Mouse (Mus musculus): ENCODE measurements around the gene Usp6nl.

Usp6nl gene

DNA sequence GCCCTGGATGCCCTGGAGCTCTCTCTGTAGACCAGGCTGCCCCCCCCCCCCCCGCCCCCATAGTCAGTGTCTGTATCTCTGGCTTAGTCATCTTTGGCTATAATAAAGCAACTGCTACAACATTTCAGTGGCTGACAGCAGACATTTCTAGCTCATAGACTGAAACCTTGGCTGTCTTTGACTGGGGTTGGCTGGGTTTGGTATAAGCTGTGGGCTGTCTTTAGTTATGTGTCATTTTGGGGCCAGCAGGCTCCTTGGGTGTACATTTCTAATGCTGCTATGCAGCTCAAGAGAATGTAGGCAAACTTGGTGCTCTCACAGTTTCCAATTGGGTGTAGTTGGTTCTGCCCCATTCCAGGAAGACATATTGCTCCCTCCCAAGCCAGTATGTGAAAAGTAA, 11.1 kb downstream of the Usp6nl start:
- DNase-seq = no peak

DNA sequence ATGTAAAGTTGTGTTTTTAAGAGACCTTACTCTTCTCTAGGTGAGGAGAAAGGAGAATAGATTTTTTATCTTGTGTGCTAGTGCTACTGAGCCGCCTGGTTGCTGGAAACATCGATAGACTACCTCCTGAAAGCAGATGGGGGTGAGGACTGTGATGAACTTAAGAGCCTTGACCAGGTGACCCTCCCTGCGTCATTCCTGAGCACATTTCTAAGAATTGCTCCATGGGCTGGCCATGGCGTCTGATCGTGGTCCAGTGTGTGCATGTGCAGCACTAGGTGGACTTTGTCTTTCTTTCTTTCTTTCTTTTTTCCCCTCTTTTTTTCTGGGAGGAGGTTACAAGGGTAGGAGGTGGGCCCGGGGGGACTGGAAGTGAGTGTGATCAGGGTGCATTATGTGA, 11.5 kb downstream of the Usp6nl start:
- peak; percentile 56 to 61 for DNase-seq

DNA sequence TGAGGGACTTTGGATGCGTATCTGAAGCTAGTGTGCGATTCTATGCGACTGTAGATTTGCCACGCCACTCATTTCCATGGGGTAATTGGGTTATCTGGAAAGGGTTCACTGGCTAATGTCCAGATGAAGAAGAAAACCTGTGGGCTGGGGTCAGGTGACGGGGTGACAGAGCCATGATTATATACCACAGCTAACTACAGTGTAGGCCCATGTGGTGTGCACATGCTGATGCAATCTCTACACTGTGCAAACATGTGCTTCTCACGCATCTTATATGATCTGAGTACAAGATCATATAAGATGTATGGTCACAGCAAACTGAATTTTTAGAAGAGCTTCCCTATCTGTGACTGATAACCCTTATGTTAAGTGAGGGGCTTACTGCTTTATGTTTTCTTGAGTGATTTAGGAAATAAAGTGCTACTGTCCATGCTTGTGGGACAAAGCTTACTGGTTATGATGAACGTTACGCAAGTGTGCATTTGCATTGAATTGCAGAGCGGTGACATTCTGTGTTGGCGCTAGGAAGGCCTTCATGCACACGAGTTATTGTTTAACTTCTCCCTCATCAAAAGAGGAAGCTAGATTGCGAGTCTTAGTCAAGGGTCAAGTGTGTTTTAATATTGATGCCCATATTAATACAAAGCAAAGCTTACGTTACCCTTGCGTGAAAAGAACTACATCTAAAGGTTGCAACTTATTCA, 12.7 kb downstream of the Usp6nl start:
- DNase-seq = no peak

DNA sequence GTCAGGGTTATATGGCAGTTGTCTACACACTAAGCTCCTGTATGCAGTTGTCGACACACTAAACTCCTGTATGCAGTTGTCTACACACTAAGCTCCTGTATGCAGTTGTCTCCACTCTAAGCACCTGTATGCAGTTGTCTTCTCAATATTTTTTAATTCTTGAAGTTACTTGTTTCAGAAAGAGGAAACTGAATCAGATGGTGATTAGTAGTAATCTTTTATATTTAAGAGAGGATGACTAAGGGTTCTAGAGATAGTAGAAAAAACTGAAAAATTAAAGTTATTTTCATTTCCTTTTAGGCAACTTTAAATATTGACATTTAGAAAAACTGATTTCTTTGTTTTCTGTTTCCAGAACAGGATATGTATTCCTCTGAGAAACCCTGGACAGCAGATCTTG, 13.5 kb downstream of the Usp6nl start:
- DNase-seq = no peak

DNA sequence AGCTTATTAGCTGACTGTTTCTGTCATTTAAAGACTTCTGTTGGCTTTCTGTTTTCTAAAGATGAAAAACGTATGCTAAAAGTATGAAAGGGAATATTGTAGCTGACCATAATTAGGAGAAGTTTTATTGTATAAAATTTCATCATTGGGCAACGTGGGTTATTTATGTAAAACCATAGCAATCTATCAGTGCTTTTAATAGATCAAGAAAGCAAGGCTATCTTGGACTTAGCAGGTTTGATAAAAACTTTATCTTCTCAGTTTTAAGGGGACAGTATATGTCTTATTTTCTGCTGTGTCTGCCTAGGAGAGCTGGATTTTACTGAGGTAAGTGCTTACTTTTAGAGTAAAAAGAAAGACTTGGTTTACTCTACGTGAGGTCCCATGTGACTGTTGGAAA, 14.2 kb downstream of the Usp6nl start:
- no peak for DNase-seq

DNA sequence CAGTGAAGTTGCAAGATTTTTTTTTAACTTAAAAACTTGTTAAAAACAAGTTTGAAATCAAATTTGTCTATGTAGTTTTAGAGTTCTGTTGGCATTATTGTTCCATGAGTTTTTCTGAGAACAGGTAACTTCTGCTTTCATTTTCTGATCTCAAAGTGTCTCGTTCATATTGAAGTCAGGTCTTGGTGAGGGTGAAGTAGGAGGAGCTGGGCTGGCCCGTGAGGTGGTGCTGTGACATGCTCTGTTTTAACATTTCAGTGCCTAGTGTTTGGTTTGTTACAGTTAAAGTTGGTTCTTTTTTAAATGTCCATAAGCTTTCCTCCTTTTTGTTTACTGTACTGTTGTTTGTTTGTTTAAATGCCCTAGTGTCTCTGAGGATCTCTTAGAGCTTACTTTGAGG, 15.0 kb downstream of the Usp6nl start:
- no peak for DNase-seq

DNA sequence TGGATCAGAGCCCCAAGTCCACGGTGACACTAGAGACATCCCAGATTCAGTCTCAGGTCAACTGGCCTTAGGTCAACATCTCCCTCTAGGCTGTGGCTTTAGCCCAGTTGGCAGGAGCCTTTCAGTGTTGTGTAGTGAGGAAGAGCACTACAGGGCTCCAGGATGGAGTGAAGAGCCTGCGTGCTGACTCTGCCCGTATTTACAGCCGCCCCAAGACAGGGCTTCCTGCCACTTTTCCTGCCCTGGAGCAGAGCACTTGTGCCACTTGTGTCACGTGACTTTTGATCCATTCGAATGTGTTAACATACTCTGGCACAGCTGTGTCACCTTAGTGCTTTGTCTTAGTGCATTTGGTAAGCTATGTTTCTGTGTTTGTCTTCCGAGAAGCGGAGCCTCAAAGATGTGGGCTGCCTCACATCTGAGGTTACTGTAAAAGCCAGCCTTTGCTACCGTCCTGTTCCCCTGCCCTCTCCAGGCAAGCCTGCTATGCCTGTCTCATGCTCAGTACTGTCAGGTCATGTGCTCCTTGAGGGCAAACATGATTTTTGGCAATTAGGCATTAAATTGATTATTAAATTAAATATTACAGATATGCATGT, 15.7 kb downstream of the Usp6nl start:
- no peak for DNase-seq

DNA sequence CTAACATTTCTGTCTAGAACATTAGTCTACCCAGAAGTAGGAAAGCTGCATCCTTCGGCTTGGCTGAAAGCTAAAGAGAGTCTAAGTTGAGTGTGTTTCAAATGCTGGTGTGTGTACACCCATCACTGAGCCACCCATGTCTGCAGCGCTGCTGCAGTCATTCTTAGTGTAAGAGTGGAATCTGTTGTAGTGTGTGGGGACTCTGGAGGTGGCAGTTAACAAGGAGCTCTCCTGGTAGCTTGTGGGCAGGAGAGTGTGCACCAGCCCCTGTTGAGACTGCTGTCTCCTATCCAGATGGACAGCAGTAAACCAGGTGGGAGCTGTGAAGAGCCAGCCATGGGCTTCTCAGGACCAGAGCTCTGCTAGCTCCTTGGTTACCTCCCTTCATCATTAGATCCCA, 18.0 kb downstream of the Usp6nl start:
- DNase-seq = no peak

DNA sequence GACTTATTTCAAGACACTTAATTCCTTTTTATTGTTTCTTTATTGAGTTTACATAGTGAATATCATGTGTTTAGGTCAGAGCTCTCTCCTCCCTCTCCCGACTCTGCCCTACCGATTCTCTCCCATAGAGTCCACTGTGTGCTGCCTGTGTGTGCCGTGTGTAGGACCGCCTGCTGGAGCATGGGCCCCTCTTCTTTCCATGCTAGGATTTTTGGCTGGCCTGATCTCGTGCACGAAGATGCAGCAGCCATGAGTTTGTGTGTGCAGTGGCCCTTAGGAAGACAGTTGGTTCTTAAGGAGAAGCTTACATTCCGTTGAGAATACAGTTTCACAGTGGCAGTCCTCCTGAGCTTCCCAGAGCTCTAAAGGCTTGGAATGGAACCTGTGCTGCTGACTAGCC, 19.0 kb downstream of the Usp6nl start:
- no peak for DNase-seq

DNA sequence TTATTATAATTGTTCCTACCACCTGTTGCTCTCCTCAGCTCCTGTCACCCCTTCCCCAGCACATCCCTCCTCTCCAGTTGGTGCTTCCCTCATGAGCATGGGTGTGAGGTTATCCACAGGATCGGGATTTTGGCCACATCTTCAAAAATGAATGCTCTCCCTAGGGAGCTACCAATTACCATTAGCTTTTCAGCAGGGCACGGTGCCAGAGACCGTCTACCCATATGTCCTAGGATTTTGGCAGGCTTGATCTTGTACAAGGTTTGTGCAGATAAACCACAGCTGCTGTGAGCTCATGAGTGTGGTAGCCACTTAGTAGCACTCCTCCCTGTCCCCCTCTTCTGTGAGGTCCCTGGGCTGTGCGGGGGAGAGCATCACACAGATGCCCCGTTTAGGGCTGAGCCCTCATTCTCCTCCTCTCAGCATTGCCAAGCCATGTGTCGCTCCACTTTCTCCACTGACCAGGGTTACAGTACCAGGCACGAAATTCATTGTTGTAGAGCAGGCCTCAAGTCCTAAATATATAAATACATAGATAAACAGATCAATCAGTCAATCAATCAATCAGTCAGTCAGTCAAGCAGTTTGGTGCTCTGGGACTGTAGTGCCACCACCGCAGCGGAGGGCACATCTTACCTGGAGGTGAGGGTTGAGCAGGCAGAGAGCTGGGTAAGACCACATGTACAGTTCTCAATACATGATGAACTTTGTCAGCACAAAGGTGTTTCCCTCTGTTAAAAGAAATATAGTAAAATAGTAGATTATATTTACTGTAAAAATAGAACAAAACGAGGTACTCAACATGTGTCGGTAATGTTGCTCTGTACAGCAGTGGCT, 27.0 kb downstream of the Usp6nl start:
- DNase-seq = no peak

DNA sequence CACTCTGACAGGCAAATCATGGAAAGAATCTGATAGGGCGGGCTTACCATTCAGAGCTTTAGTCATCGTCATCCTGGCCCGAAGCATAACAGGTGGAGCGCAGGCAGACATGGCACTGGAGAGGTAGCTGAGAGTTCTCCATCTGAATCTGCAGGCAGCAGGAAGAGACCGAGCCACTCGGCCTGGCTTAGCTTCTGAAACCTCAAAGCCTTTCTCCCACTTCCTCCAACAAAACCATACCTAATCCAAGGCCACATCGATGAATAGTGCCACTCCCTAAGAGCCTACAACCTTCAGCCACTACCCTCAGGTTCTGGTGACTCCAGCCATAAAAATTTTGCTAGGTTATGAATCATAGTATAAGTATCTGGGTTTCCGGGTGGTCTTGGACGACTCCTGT, 27.7 kb downstream of the Usp6nl start:
- no peak for DNase-seq

DNA sequence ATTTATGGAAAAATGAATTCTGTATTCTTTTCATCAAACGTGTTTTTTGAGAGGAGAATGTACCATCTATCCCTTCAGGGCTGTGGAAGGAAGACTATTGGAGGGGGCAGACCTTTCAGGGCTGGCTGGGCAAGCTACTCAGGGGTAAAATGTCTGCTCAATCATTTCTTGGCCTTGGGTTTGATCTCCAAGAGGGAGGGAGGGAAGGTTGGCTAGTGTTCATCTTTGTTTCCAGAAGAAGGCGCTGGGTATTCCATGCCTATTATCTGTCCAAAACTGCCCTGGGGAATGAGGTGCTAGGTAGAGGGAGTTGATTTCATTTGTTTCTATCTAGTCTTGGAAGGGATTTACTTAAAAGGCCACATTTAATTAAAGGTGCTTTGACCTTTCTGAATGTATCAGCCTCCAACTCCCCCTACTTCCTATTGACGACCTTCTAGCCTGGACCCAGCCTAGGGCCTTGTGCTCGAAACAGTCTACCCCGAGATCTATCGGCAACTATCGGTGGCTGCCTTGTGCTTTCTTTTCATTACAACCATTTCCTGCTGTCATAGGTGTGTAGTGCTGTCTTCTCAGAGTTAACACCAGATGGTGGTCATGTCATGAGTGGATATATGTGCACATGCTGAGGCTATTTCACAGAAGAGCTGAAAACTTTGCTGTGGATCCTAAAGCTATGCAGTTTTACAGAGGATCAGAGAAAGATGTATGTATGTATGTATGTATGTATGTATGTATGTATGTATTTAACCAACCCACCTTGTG, 28.6 kb downstream of the Usp6nl start:
- DNase-seq = no peak

DNA sequence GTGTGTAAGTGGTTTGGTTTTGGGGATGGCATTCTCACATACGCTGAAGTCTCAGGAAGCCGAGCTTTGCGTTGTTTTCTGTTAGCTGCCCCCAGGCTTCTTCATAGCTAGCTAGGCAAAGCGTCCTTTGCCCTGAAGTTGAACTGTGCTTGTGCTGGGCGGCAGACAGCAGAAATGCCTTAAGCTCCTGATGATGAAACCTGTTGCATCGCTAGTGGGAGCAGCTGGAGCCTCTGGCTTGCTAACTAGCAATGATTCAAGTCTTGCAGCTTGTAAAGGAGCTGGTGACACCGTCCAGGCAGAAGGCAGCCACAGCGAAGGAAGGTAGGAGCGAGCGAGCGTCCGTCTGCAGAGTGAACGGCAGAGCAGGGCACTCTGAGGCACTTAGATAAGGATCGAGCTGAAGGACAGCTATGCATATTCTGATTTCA, 30.1 kb downstream of the Usp6nl start:
- DNase-seq = peak; percentile 40 to 57

DNA sequence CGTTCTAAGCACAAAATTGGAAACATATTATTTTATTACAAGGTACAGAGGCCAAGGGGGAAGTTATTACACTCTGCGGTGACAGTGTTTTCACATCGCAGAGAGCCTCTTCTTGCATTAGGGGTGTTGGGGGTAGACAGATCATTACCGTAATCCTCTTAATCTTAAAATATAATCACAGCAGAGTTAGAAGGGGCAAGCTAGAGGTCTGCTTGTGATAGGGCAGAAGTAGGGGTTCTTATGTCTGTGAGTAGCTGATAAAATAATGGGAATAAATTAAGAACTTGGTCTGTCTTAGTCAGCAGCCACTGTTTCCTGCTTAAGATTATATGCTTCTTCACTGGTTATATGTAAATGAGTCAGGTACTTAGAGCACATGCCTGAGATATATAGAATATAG, 30.6 kb downstream of the Usp6nl start:
- no peak for DNase-seq

DNA sequence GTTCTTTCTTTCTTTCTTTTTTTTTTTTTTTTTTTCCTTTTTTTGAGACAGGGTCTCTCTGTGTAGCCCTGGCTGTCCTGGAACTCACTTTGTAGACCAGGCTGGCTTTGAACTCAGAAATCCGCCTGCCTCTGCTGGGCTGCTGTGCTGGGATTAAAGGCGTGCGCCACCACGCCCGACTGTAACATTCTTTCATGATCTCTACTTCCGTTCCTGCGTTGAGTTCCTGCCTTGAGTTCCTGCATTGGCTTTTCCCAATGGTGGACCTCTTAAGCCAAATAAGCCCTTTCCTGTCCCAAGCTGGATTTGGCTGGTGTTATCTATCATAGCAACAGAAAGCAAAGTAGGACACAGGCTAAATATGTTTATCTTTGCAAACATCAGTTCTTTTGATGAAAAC, 34.8 kb downstream of the Usp6nl start:
- no peak for DNase-seq

DNA sequence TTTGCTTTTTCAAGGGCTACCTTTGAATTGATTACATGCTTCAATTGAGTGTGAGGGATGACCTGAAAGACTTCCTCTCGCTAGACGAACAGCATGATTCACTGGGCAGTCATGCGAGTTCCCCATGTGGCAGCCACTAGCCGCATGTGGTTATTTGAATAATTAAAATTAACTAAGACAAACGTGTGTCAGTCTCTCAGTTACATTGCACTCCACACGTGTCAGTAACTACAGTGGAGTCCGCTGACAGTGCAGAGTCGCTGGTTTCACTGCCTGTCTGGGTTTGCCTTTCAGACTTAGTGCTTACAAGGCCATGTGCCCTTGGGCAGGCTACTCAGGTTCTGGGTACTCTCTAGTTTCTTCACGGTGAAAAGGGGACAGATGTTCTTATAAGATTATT, 37.2 kb downstream of the Usp6nl start:
- no peak for DNase-seq

DNA sequence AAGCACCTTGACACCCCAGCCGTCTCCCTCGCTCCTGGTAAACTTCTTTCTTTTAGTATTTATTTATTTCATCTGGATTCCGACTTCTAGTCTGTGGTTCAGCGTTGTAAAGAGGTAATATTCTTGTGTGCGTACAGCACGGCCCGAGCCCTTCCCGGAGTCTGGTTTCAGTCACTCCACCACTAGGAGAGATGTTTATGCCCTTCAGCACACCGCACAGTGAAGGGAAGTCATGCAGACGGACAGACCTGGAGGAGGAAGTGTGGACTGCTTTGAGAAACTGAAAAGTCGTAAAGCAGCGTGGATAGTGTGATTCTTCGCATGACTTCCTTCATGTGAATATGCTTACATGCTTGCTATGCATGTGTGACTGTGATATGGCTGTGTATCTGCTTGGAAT, 40.7 kb downstream of the Usp6nl start:
- DNase-seq = peak in 1 of 2 experiments; percentile 23

DNA sequence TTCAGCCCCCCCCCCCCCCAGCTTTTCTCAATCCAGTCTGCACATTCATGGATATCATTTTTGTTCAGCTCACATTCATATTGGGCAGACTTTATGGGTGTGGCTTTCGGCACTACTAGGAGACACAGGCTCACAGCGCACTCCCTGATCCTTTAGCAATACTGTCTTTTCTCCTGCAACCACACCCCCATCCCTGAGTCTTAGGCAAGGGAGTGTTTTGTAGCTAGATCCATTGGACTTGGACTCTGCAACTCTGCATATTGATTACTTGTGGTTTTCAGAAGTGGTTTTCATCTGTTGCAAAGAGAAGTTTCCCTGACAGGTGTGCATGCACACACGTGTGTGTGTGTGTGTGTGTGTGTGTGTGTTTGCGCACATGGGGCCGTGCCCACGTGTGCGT, 41.5 kb downstream of the Usp6nl start:
- no peak for DNase-seq

DNA sequence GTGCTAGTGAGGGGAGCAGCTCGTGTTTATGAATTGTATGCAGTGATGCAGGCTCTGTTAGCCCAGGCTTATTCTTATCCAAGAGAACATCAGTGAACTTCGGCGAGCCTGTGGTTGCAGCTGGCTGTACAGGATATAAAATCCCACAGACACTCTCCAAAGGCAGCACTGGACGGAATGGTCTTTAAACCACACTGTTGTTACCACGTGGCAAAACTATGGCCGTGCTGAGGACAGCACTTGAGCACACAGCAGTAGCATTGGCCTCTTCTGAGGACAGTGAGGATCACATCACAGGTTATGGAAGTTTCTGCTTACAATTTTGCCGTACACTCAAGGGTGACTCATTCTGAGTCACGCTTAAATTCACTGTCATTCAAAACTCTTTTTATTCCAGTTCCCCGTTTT, 44.1 kb downstream of the Usp6nl start:
- DNase-seq = no peak

DNA sequence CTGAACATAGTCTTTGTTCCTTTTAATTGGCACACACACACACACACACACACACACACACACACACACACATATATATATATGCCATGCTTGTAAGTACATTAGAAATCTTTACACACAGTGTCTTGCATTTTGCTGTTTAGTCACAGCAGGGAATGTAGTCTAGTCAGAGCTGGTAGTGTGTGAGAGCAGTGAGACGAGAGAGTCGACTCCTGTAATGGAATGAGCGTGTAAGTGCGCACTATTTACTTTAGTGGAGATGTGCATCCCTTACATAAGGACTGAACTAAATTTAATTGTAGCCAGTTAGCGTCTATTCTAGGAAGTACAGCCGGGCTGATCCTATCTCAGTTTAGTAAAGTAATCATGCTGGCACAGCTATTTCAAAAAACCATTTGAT, 44.5 kb downstream of the Usp6nl start:
- DNase-seq = no peak

DNA sequence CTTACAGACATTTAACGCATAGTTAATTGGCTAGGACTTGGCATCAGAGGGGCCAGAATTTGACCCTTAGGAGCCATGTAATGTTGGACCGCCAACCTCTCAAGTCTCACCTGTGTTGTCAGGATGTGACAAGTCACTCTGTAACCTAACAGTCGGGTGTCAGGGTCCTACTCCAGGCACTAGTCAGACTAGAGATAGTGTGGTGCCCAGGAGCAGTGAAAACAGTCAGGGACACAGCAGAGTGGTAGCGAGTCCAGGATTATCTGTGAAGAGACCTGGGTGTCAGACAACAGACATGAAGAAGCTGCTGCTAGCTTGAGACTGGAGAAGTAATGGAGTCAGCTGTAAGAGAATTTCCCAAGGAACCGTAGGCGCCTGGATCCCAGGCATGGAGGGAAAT, 45.0 kb downstream of the Usp6nl start:
- no peak for DNase-seq

DNA sequence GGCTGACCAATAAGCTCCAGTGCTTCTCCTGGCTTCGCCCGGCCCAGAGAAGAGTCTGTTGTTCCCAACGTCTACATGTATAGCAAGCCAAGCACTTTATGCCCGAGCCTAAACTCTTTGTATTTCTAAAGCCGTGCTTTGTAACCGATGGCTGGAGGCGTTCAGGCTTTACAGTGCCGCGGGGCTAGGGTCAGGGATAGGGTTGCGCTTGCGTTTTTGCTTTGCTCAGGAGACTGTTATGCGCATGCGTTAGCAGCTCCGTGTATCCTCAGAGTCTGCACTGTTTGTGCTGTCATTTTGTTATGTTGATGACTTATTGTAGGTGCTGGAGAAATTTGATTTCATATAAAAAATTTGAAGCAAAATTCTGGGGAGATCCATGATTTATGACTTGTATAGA, 51.7 kb downstream of the Usp6nl start:
- no peak for DNase-seq

DNA sequence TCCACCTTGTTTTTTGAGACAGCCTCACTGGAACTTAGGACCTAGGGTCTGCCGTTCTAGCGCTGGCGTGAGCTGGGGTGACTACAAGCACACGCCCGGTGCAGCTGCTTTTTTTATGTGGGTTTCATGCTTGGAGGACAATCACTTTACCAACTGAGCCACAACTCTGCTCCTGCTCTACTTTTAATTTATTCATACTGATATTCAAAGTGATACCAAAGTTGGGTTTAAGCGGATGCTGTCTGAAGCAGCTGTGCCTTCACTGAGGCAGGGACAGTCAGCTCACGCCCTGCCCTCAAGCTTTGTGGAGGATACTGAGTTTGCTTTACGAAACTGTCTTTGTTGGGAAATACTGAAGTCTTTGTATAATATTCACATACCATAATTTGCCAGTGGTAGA, 53.6 kb downstream of the Usp6nl start:
- DNase-seq = no peak

Measured in kidney, postnatal 36 days (tissue).